Mouse (Mus musculus): Measurements from ENCODE around the gene Ppp1r11. TPM values are rescaled to one million over a fixed set of nuclear protein-coding genes. Genes with fewer than 3 reads are reported as not detected.

Ppp1r11 gene
- polyA plus RNA-seq, 1 experiment from 2014 or later, result 118 TPM

DNA sequence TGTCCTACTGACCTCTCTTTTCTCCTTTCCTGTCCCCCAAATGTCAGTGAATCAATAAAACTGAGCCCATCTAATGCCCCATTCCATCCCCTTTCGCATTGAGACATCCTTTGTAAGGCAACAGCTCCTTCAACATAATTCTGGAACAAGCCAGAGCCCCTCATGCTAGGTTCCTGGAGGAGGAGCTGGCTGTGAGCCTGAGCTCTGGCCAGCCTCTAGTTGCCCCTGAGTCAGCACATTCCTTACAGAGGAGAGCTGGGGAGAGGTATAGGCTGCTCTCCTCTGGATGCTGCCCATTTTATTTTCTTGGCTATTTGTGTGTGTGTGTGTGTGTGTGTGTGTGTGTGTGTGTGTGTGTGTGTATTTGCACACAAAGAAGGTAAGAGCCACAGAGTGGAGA lies 43.3 kb downstream of the Ppp1r11 start:
- Histone ChIP-seq H3K4me3 (no peak overlapping the region), H3K4me2 (no peak overlapping the region), H3K27ac (no peak overlapping the region), H3K9me3 (no peaks in the 10 kb centered on the region), H3K36me3 (no peaks in the 10 kb centered on the region), H3K27me3 (peaks cover 3% of the 10 kb centered on the region), H3K9ac (no peak overlapping the region), H3K4me1 (no peaks in the 10 kb centered on the region)
- WGBS, result 54% methylated on average over 1 of the region's 1 CpGs
- no peak for ATAC-seq (ENCODE audit: insufficient number of reproducible peaks, insufficient read depth, low FRiP score, low TSS enrichment, low read depth)

DNA sequence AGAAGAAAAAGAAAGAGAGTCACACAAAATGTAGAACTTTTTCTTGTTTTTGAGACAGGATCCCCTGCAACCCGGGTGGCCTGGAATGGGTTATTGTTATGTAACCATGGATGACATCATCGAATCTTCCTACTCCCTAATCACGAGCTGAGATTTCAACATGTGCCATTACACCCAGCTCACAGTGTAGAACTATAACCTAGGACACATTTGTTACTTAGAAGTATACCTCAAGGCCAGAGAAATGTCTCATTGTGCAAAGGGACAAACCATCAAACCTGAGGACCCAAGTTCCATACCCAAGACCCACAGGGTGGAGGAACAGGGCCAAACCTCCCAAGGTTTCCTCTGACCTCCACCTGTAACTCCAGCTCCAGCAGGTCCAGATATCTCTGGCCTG lies 47.9 kb downstream of the Ppp1r11 start:
- Histone ChIP-seq H3K27ac (no peak overlapping the region), H3K4me3 (no peak overlapping the region), H3K9me3 (no peaks in the 10 kb centered on the region), H3K4me2 (no peak overlapping the region), H3K36me3 (no peaks in the 10 kb centered on the region), H3K9ac (no peak overlapping the region), H3K27me3 (no peaks in the 10 kb centered on the region; the same call in 1 of the 2 replicates), H3K4me1 (no peaks in the 10 kb centered on the region)
- WGBS, result 70% methylated on average over 3 of the region's 3 CpGs
- no peak for ATAC-seq (ENCODE audit: insufficient number of reproducible peaks, insufficient read depth, low FRiP score, low TSS enrichment, low read depth)

DNA sequence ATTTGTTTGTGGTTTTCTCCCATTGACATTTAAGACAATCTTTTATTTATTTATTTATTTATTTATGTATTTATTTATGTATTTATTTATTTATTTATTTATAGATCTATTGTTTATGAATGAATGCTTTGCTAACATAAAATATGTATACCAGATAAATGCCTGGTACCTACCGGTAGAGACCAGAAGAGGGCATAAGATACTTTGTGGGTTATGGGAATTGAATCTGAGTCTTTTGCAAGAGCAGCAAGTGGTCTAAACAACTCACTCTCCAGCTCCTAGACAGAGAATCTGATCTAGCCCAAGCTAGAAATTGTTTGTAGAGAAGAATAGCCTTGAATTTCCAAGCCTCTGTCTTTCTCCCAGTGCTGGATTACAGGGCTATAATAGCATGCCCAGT lies 50.9 kb downstream of the Ppp1r11 start:
- peaks cover 3% of the 10 kb centered on the region; the same call in 1 of the 2 replicates for H3K27me3 ChIP-seq
- H3K4me1 ChIP-seq, result no peaks in the 10 kb centered on the region
- H3K9me3 ChIP-seq, result no peaks in the 10 kb centered on the region
- no peak for ATAC-seq (ENCODE audit: insufficient number of reproducible peaks, insufficient read depth, low FRiP score, low TSS enrichment, low read depth)
- H3K9ac ChIP-seq, result no peak overlapping the region
- no peak overlapping the region for H3K4me3 ChIP-seq
- 36% methylated on average over 1 of the region's 1 CpGs for WGBS
- H3K27ac ChIP-seq, result no peak overlapping the region
- no peak overlapping the region for H3K4me2 ChIP-seq
- H3K36me3 ChIP-seq, result no peaks in the 10 kb centered on the region

DNA sequence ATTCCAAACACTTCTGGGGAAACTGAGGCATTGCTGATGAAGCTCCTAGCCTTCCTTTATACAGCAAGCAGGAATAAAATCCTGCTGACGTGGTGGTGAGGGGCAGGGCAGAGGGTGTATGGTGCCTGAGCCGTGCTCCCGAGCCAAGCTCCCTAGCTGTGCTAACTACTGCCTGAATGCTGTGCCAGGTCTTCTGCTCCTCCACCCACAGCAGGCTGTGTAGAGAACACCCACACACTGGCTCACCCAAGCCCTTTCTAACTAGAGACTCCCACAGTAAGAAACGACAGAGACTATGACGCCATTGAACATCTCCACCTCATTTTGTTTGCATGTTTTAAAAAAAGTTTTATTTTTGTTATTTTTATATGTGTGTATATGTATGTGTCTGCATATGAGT lies 51.5 kb downstream of the Ppp1r11 start:
- no peak for ATAC-seq (ENCODE audit: insufficient number of reproducible peaks, insufficient read depth, low FRiP score, low TSS enrichment, low read depth)
- WGBS, result 85% methylated on average over 5 of the region's 5 CpGs

DNA sequence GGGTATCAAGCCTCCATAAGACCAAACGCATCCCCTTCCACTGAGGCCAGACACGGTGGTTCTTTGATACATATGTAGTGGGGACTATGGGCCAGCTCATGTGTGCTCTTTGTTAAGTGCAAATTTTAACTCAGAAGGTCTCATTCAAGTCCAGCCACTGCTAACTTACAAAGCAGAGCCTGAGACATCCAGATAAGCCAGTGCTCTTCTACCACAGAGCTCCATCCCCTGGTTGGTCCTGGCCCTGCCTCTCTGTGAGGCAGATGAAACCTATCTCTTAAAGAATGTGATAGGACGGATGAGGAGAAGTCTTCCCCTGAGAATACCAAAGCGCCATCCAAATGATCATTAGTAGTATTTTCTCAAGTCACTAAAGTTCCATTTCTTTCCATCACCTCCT lies 52.2 kb downstream of the Ppp1r11 start:
- no peak overlapping the region for H3K4me3 ChIP-seq
- H3K9ac ChIP-seq, result no peak overlapping the region
- peaks cover 3% of the 10 kb centered on the region; the same call in 1 of the 2 replicates for H3K27me3 ChIP-seq
- H3K9me3 ChIP-seq, result no peaks in the 10 kb centered on the region
- no peak overlapping the region for H3K27ac ChIP-seq
- WGBS, result 74% methylated on average over 4 of the region's 4 CpGs
- H3K36me3 ChIP-seq, result no peaks in the 10 kb centered on the region
- H3K4me1 ChIP-seq, result no peaks in the 10 kb centered on the region
- H3K4me2 ChIP-seq, result no peak overlapping the region
- ATAC-seq (ENCODE audit: insufficient number of reproducible peaks, insufficient read depth, low FRiP score, low TSS enrichment, low read depth), result no peak

More for the DNA sequence above, 51.5 kb downstream of the Ppp1r11 start:
- no peaks in the 10 kb centered on the region for H3K36me3 ChIP-seq
- no peaks in the 10 kb centered on the region for H3K9me3 ChIP-seq
- H3K9ac ChIP-seq, result no peak overlapping the region
- H3K27ac ChIP-seq, result no peak overlapping the region
- no peak overlapping the region for H3K4me2 ChIP-seq
- no peaks in the 10 kb centered on the region for H3K4me1 ChIP-seq
- no peak overlapping the region for H3K4me3 ChIP-seq
- H3K27me3 ChIP-seq, result peaks cover 3% of the 10 kb centered on the region; the same call in 1 of the 2 replicates

Other genes with a start within 250 kb of the Ppp1r11 start
- not detected in 2 replicates for gene H2-M10.5, start 178.8 kb downstream of the Ppp1r11 start, polyA plus RNA-seq (2015; fragmentation: Nextera tagmentation; extraction: Ambion mirVana)
- not detected in 2 replicates for gene H2-M10.6, start 139.6 kb downstream of the Ppp1r11 start, polyA plus RNA-seq (2015; fragmentation: Nextera tagmentation; extraction: Ambion mirVana)
- gene Trim26, start 114.6 kb downstream of the Ppp1r11 start, polyA plus RNA-seq (2015; fragmentation: Nextera tagmentation; extraction: Ambion mirVana), result 55.7 and 60.3 TPM in 2 replicates
- gene Trim15, start 84.5 kb downstream of the Ppp1r11 start, polyA plus RNA-seq (2015; fragmentation: Nextera tagmentation; extraction: Ambion mirVana), result 0.24 and 0.48 TPM in 2 replicates
- 1.8 and 4.7 TPM in 2 replicates for gene Trim10, start 82.2 kb downstream of the Ppp1r11 start, polyA plus RNA-seq (2015; fragmentation: Nextera tagmentation; extraction: Ambion mirVana)
- not detected in 2 replicates for gene Trim40, start 61.6 kb downstream of the Ppp1r11 start, polyA plus RNA-seq (2015; fragmentation: Nextera tagmentation; extraction: Ambion mirVana)
- not detected in 2 replicates for gene Trim31, start 53.6 kb downstream of the Ppp1r11 start, polyA plus RNA-seq (2015; fragmentation: Nextera tagmentation; extraction: Ambion mirVana)
- gene Rnf39, start 8.8 kb downstream of the Ppp1r11 start, polyA plus RNA-seq (2015; fragmentation: Nextera tagmentation; extraction: Ambion mirVana), result 0.35 and 0.39 TPM in 2 replicates
- gene Znrd1, start 6.8 kb upstream of the Ppp1r11 start, polyA plus RNA-seq (2015; fragmentation: Nextera tagmentation; extraction: Ambion mirVana), result 106 and 115 TPM in 2 replicates
- gene Znrd1as, start 6.9 kb upstream of the Ppp1r11 start, polyA plus RNA-seq (2015; fragmentation: Nextera tagmentation; extraction: Ambion mirVana), result 4.9 and 6.4 TPM in 2 replicates
- not detected in 2 replicates for gene 2410137M14Rik, start 29.5 kb upstream of the Ppp1r11 start, polyA plus RNA-seq (2015; fragmentation: Nextera tagmentation; extraction: Ambion mirVana)
- gene H2-M5, start 37.8 kb upstream of the Ppp1r11 start, polyA plus RNA-seq (2015; fragmentation: Nextera tagmentation; extraction: Ambion mirVana), result 1.4 TPM in 2 replicates
- 112 and 113 TPM in 2 replicates for gene Zfp57, start 49.4 kb upstream of the Ppp1r11 start, polyA plus RNA-seq (2015; fragmentation: Nextera tagmentation; extraction: Ambion mirVana)
- 0.30 and 0.31 TPM in 2 replicates for gene Mog, start 71.7 kb upstream of the Ppp1r11 start, polyA plus RNA-seq (2015; fragmentation: Nextera tagmentation; extraction: Ambion mirVana)
- 15.8 and 16.1 TPM in 2 replicates for gene Gabbr1, start 94.2 kb upstream of the Ppp1r11 start, polyA plus RNA-seq (2015; fragmentation: Nextera tagmentation; extraction: Ambion mirVana)
- 0.10 TPM in 1 of 2 replicates, not detected in the other for gene Olfr90, start 136.8 kb upstream of the Ppp1r11 start, polyA plus RNA-seq (2015; fragmentation: Nextera tagmentation; extraction: Ambion mirVana)
- not detected in 2 replicates for gene Olfr91, start 146.5 kb upstream of the Ppp1r11 start, polyA plus RNA-seq (2015; fragmentation: Nextera tagmentation; extraction: Ambion mirVana)
- gene Olfr92, start 168.3 kb upstream of the Ppp1r11 start, polyA plus RNA-seq (2015; fragmentation: Nextera tagmentation; extraction: Ambion mirVana), result not detected in 2 replicates
- not detected in 2 replicates for gene Olfr93, start 209.8 kb upstream of the Ppp1r11 start, polyA plus RNA-seq (2015; fragmentation: Nextera tagmentation; extraction: Ambion mirVana)
- gene Ubd, start 242.2 kb upstream of the Ppp1r11 start, polyA plus RNA-seq (2015; fragmentation: Nextera tagmentation; extraction: Ambion mirVana), result not detected in 2 replicates
- gene Olfr94, start 249.3 kb upstream of the Ppp1r11 start, polyA plus RNA-seq (2015; fragmentation: Nextera tagmentation; extraction: Ambion mirVana), result not detected in 2 replicates